Mouse (Mus musculus): ENCODE measurements around the gene Pla2g4b. TPM values are rescaled to one million over a fixed set of nuclear protein-coding genes. Genes with fewer than 3 reads are reported as not detected.

Gene Pla2g4b
- total RNA-seq, 4 experiments from 2014 or later, result 1.4 to 4.6 (median 3.8) TPM

- no peak for DNase-seq
Measured at GRCm38 (mm10) chr2:120064639-120065038, 31.4 kb downstream of the Pla2g4b start.

GRCm38 (mm10) chr2:120065243-120065642, 32.0 kb downstream of the Pla2g4b start:
- DNase-seq, result no peak

- DNase-seq, result no peak
Measured at GRCm38 (mm10) chr2:120066224-120066623, 33.0 kb downstream of the Pla2g4b start.

GRCm38 (mm10) chr2:120068555-120069465, 35.6 kb downstream of the Pla2g4b start:
- DNase-seq, result no peak

GRCm38 (mm10) chr2:120069466-120069990, 36.3 kb downstream of the Pla2g4b start:
- DNase-seq, result no peak

GRCm38 (mm10) chr2:120074096-120074495, 40.9 kb downstream of the Pla2g4b start:
- DNase-seq, result no peak

- no peak for DNase-seq
Measured at GRCm38 (mm10) chr2:120076076-120076705, 43.0 kb downstream of the Pla2g4b start.

GRCm38 (mm10) chr2:120082416-120082815, 49.2 kb downstream of the Pla2g4b start:
- DNase-seq, result no peak

GRCm38 (mm10) chr2:120084593-120085361, 51.6 kb downstream of the Pla2g4b start:
- no peak for DNase-seq

- DNase-seq, result no peak
Measured at GRCm38 (mm10) chr2:120086038-120086437, 52.8 kb downstream of the Pla2g4b start.

- DNase-seq, result no peak
Measured at GRCm38 (mm10) chr2:120087391-120087790, 54.2 kb downstream of the Pla2g4b start.

GRCm38 (mm10) chr2:120087897-120088296, 54.7 kb downstream of the Pla2g4b start:
- DNase-seq, result no peak

GRCm38 (mm10) chr2:120090979-120091378, 57.8 kb downstream of the Pla2g4b start:
- DNase-seq, result no peak

Small RNA genes within 50 kb of the gene (microRNA-seq; reads per million reads assigned to microRNA genes)
- gene Mir7665, result 0.70 to 0.84 reads per million in 2 experiments

Other genes starting within 250 kb of the Pla2g4b start
- gene Rpap1, start 245.9 kb upstream of the Pla2g4b start, total RNA-seq (2022), result 10 to 100 TPM; 18.2 to 30.2 (median 22.7) TPM
- gene Tyro3, start 235.7 kb upstream of the Pla2g4b start, total RNA-seq (2022), result 1 to 10 TPM; 3.9 to 5.2 (median 4.4) TPM
- gene Mga, start 136.2 kb upstream of the Pla2g4b start, total RNA-seq (2022), result 10 to 100 TPM; 34.3 to 65.1 (median 55.9) TPM
- 10 to 100 TPM in 3 of 4 experiments, 1 to 10 TPM in 1; 9.1 to 22.4 (median 16.9) TPM for gene Mapkbp1, start 60.7 kb upstream of the Pla2g4b start, total RNA-seq (2022)
- 10 to 100 TPM in 2 of 4 experiments, 1 to 10 TPM in 2; 7.3 to 16.7 (median 10.8) TPM for gene Jmjd7, start 5.9 kb upstream of the Pla2g4b start, total RNA-seq (2022)
- gene Gm28042, start 5.9 kb upstream of the Pla2g4b start, total RNA-seq (2022), result 1 to 10 TPM in 2 of 4 experiments, under 1 TPM in 2; 0.78 to 1.6 (median 0.96) TPM
- gene Ehd4, start 121.2 kb downstream of the Pla2g4b start, total RNA-seq (2022), result 10 to 100 TPM; 44.4 to 84.5 (median 63.0) TPM
- 1 to 10 TPM in 2 of 4 experiments, under 1 TPM in 2; 0.35 to 1.3 (median 0.99) TPM for gene Pla2g4e, start 211.9 kb downstream of the Pla2g4b start, total RNA-seq (2022)